Mouse (Mus musculus) retina, postnatal 1 day (tissue): ENCODE measurements around the gene Tspan31.

Experiments used
- DNase-seq: peaks from one replicate; pipeline ENCODE4 v3.0.0-alpha.2; 2012

Gene Tspan31

GRCm38 (mm10) chr10:127070190-127071121 is at the start of gene Tspan31:
Gene Tspan31, minus strand, starts transcription at chr10:127070264.
- DNase-seq = peak; percentile 97

- no peak for DNase-seq
Measured at GRCm38 (mm10) chr10:127119229-127119628, 49.2 kb upstream of the Tspan31 start.

- DNase-seq = no peak
Measured at GRCm38 (mm10) chr10:127118470-127118869, 48.4 kb upstream of the Tspan31 start.

- peak; percentile 25 for DNase-seq
Measured at GRCm38 (mm10) chr10:127115068-127115467, 45.0 kb upstream of the Tspan31 start.

- DNase-seq = no peak
Measured at GRCm38 (mm10) chr10:127114408-127114807, 44.3 kb upstream of the Tspan31 start.

GRCm38 (mm10) chr10:127111001-127111887 is 41.2 kb upstream of the Tspan31 start:
- no peak for DNase-seq

GRCm38 (mm10) chr10:127108262-127108583 is 38.2 kb upstream of the Tspan31 start:
- no peak for DNase-seq

GRCm38 (mm10) chr10:127107563-127108261 is 37.6 kb upstream of the Tspan31 start:
- DNase-seq = no peak

- no peak for DNase-seq
Measured at GRCm38 (mm10) chr10:127103631-127104030, 33.6 kb upstream of the Tspan31 start.

GRCm38 (mm10) chr10:127101151-127101550 is 31.1 kb upstream of the Tspan31 start:
- DNase-seq = no peak

GRCm38 (mm10) chr10:127100414-127100813 is 30.4 kb upstream of the Tspan31 start:
- no peak for DNase-seq

GRCm38 (mm10) chr10:127099868-127100267 is 29.8 kb upstream of the Tspan31 start:
- DNase-seq = no peak

GRCm38 (mm10) chr10:127099191-127099590 is 29.1 kb upstream of the Tspan31 start:
- no peak for DNase-seq

- no peak for DNase-seq
Measured at GRCm38 (mm10) chr10:127098514-127098913, 28.4 kb upstream of the Tspan31 start.

- no peak for DNase-seq
Measured at GRCm38 (mm10) chr10:127094382-127094802, 24.3 kb upstream of the Tspan31 start.

GRCm38 (mm10) chr10:127092742-127093141 is 22.7 kb upstream of the Tspan31 start:
- DNase-seq = no peak

- DNase-seq = peak; percentile 67
Measured at GRCm38 (mm10) chr10:127091507-127092396, 21.7 kb upstream of the Tspan31 start.

- peak; percentile 62 for DNase-seq
Measured at GRCm38 (mm10) chr10:127090560-127091411, 20.7 kb upstream of the Tspan31 start.

- no peak for DNase-seq
Measured at GRCm38 (mm10) chr10:127085633-127086032, 15.6 kb upstream of the Tspan31 start.

- DNase-seq = no peak
Measured at GRCm38 (mm10) chr10:127085052-127085451, 15.0 kb upstream of the Tspan31 start.

GRCm38 (mm10) chr10:127083915-127084306 is 13.8 kb upstream of the Tspan31 start:
- no peak for DNase-seq
